Mouse (Mus musculus) erythroblast, embryonic 14.5 days (primary cell): ENCODE measurements around the gene Usp49.

Source experiments
- GATA1 ChIP-seq: IDR thresholded peaks from 2 replicates; pipeline ENCODE4 v1.6.1; 2012; ENCODE audit warnings: low read length, inconsistent platforms, mixed read lengths
- TAL1 ChIP-seq: IDR thresholded peaks from 3 replicates; pipeline ENCODE4 v1.6.1; 2012; ENCODE audit warnings: low read length, inconsistent platforms, mixed read lengths

DNA sequence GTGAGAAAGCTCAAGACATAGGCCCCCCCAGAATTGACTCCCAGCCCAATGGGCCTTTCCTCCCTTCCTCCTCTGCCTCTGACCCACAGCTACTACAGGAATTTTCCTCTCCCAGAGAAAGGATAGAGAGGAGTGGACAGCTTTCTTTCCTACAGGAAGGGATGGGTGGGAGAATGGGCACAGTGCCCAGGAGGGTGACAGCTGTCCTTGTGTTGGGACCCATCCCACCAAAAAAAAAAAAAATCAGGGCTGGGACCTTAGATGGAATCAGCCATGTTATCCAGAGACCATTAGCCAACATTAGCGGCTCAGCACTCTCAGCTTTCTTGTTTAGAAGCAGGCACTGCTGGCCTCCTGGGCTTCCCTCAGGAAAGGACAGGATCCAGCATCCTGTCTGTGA lies 75.7 kb downstream of the Usp49 start:
- TF ChIP-seq GATA1 (no peak), TAL1 (no peak)
